Mouse (Mus musculus) cortical plate, adult 2 months (tissue): ENCODE measurements around the gene Zfp689.

Source experiments
- CTCF ChIP-seq: fragments of 200-500 bp; IDR thresholded peaks from 2 replicates; pipeline ENCODE4 v1.5.1; 2011; ENCODE audit warnings: mild to moderate bottlenecking, control low read depth, low read length; ENCODE audit not compliant: insufficient read depth; ENCODE audit errors: extremely low read depth
- POLR2A ChIP-seq: fragments of 200-500 bp; IDR thresholded peaks from 2 replicates; pipeline ENCODE4 v1.6.1; 2011; ENCODE audit warnings: mild to moderate bottlenecking, low read length, control low read depth; ENCODE audit not compliant: insufficient read depth; ENCODE audit errors: extremely low read depth

- no peak for TF ChIP-seq CTCF
- no peak for TF ChIP-seq POLR2A
These were observed 42.9 kb upstream of the Zfp689 start for GRCm38 (mm10) chr7:127491846-127492245.
